Mouse (Mus musculus): ENCODE results near the gene Tmem128. TPM values are rescaled to one million over a fixed set of nuclear protein-coding genes. Genes with fewer than 3 reads are reported as not detected.

Gene Tmem128
- polyA plus RNA-seq, 1 experiment = 56.0 TPM

DNA sequence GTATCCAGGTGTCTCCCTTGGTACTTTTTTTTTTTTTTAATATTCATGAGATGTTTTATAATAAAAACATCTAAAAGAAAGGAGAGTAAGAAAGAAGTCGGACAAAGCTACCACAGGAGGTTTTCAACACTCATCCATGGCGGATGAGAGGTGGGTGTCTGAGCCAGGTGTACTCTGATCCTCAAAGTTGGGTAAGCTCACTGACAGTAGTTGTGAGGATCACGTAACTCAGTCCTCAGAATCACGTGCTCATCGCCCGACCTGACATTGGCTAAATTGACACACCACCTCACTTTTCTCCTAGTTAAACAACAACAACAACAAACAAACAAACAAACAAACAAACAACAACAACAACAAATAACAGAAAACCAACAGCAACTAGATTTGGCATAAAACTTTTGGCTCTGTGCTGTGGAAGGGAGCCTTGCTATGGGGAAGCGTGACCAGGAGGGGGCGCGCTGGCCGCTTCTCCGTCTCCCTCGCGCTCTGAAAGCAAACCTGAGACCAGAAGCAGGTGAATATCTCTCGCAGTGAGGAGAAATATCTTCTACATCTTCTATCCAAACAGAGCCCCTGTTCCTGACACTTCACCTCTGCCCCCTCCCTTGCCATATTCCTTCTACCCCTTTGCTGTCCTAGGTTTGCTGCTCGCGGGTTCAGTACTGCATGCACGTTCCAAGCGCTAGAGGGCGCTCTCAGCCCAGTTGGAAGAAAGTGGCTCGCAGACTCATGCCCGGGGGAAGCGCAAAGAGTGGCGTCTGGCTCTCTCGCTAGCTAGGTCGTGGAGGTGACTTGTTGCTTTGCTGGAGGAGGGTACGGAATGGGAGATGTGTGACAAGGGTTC is 47.5 kb downstream of the Tmem128 start:
- 9% methylated on average over 26 of the region's 26 CpGs for WGBS
- Histone ChIP-seq H3K4me3 (replicated peaks; ENCODE audit: insufficient read depth, low read depth, low read length) (peak overlapping the region; percentile 56), H3K4me1 (ENCODE audit: control insufficient read depth, insufficient read depth, low read length) (no peaks in the 10 kb centered on the region), H3K27ac (ENCODE audit: insufficient read depth, low read length) (no peak overlapping the region), H3K27me3 (ENCODE audit: control insufficient read depth, insufficient read depth, low read length) (no peaks in the 10 kb centered on the region)
- DNase-seq = peak; percentile 85 to 94
- no peak for TF ChIP-seq POLR2A (IDR thresholded peaks at IDR 0.05; ENCODE audit: borderline replicate concordance, insufficient read depth, low read length)
- TF ChIP-seq CTCF (IDR thresholded peaks at IDR 0.05; ENCODE audit: borderline replicate concordance, insufficient read depth, low read depth, low read length) = peak; percentile 87

DNA sequence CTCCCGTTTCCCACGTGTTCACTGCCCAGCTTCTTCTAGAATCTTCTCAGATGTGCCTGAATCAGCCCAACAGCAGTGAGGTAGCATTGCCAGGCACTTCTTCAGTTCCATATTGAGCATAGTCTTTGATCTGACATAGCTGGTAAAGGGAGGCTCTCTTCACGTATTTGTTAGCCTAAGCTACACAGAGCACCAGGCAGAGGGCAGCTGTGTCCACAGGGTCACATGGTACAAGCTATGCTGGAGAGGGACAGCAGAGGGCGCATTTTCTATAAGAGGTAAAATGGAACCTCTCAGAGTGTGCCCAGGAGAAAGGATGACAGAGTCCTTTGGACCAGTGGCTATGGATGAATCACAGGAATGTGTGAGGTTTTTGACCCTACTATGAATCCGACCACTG is 48.9 kb downstream of the Tmem128 start:
- Histone ChIP-seq H3K4me1 (ENCODE audit: control insufficient read depth, insufficient read depth, low read length) (no peaks in the 10 kb centered on the region), H3K27me3 (ENCODE audit: control insufficient read depth, insufficient read depth, low read length) (no peaks in the 10 kb centered on the region), H3K4me3 (replicated peaks; ENCODE audit: insufficient read depth, low read depth, low read length) (no peak overlapping the region), H3K27ac (ENCODE audit: insufficient read depth, low read length) (no peak overlapping the region)
- WGBS = 57% methylated on average over 5 of the region's 5 CpGs
- peak; percentile 41 to 55 for DNase-seq
- TF ChIP-seq POLR2A (IDR thresholded peaks at IDR 0.05; ENCODE audit: borderline replicate concordance, insufficient read depth, low read length) (no peak), CTCF (IDR thresholded peaks at IDR 0.05; ENCODE audit: borderline replicate concordance, insufficient read depth, low read depth, low read length) (peak; percentile 46; the same call in 1 of the 2 replicates)

DNA sequence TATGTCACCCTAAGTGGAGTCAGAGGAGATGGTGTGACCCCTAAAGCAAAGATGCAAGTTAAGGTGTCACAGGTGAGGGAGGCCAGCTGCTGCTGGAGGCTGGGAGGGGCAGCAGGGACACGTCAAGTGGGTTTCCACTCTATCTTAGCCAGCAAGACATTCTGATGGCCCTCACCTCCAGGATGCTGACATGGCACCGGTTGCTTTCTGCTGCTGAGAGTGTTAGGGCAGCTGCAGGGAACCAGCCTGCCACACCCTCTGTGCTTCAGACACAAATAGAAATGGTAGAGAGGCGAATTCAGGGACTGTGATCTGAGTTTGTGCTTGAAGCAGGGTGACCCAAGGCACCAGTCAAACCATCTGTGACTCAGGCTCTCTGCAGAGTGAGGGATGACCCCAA is 49.8 kb downstream of the Tmem128 start:
- WGBS = 73% methylated on average over 3 of the region's 3 CpGs

More for the DNA sequence above, 49.8 kb downstream of the Tmem128 start:
- Histone ChIP-seq H3K4me3 (replicated peaks; ENCODE audit: insufficient read depth, low read depth, low read length) (no peak overlapping the region), H3K27ac (ENCODE audit: insufficient read depth, low read length) (no peak overlapping the region), H3K4me1 (ENCODE audit: control insufficient read depth, insufficient read depth, low read length) (no peaks in the 10 kb centered on the region), H3K27me3 (ENCODE audit: control insufficient read depth, insufficient read depth, low read length) (no peaks in the 10 kb centered on the region)
- no peak for TF ChIP-seq CTCF (IDR thresholded peaks at IDR 0.05; ENCODE audit: borderline replicate concordance, insufficient read depth, low read depth, low read length)
- no peak for TF ChIP-seq POLR2A (IDR thresholded peaks at IDR 0.05; ENCODE audit: borderline replicate concordance, insufficient read depth, low read length)
- no peak for DNase-seq

Other genes starting within 250 kb of the Tmem128 start
- 44.8 and 52.3 TPM in 2 replicates for gene Stx18, start 221.4 kb upstream of the Tmem128 start, polyA plus RNA-seq (2012; rRNA removed)
- 1,023 and 1,122 TPM in 2 replicates for gene Nsg1, start 100.3 kb upstream of the Tmem128 start, polyA plus RNA-seq (2012; rRNA removed)
- 18.7 and 20.4 TPM in 2 replicates for gene Zbtb49, start 39.7 kb upstream of the Tmem128 start, polyA plus RNA-seq (2012; rRNA removed)
- 19.5 and 20.0 TPM in 2 replicates for gene Lyar, start 39.7 kb upstream of the Tmem128 start, polyA plus RNA-seq (2012; rRNA removed)
- 0.03 and 0.06 TPM in 2 replicates for gene Otop1, start 15.8 kb downstream of the Tmem128 start, polyA plus RNA-seq (2012; rRNA removed)
- 1.7 and 1.8 TPM in 2 replicates for gene Drd5, start 59.2 kb downstream of the Tmem128 start, polyA plus RNA-seq (2012; rRNA removed)
- 1.6 and 1.8 TPM in 2 replicates for gene Slc2a9, start 243.0 kb downstream of the Tmem128 start, polyA plus RNA-seq (2012; rRNA removed)